Mouse (Mus musculus) midbrain, embryonic 12.5 days (tissue): ENCODE measurements around the gene Cntfr. TPM values are rescaled to one million over a fixed set of nuclear protein-coding genes. Genes with fewer than 3 reads are reported as not detected.

Experiments
- ATAC-seq: fragments of 200-750 bp; cut with Nextera tagmentation; 2 replicates; pipeline ENCODE4 v1.8.0; 2017; ENCODE audit warnings: low read depth, moderate TSS enrichment, moderate library complexity; ENCODE audit not compliant: low FRiP score
- H3K27ac ChIP-seq: fragments of 300-500 bp; sonication (generic); replicated peaks from 2 replicates; pipeline ENCODE4 v1.5.1; 2016; ENCODE audit warnings: mild to moderate bottlenecking
- H3K27me3 ChIP-seq: fragments of 300-500 bp; sonication (generic); 2 replicates; pipeline ENCODE4 v1.6.1; 2016; ENCODE audit warnings: mild to moderate bottlenecking
- H3K36me3 ChIP-seq: fragments of 300-500 bp; sonication (generic); 2 replicates; pipeline ENCODE4 v1.6.1; 2016
- H3K4me1 ChIP-seq: fragments of 300-500 bp; sonication (generic); 2 replicates; pipeline ENCODE4 v1.6.1; 2016
- H3K4me2 ChIP-seq: fragments of 300-500 bp; sonication (generic); replicated peaks from 2 replicates; pipeline ENCODE4 v1.6.1; 2016; ENCODE audit warnings: mild to moderate bottlenecking, moderate library complexity
- H3K4me3 ChIP-seq: fragments of 300-500 bp; sonication (generic); 2 replicates; pipeline ENCODE4 v1.5.1; 2016; ENCODE audit warnings: mild to moderate bottlenecking
- H3K9ac ChIP-seq: fragments of 300-500 bp; sonication (generic); replicated peaks from 2 replicates; pipeline ENCODE4 v1.6.1; 2016; ENCODE audit warnings: mild to moderate bottlenecking, moderate library complexity
- H3K9me3 ChIP-seq: fragments of 300-500 bp; sonication (generic); 2 replicates; pipeline ENCODE4 v1.6.1; 2016; ENCODE audit warnings: mild to moderate bottlenecking
- WGBS: fragments of 180-500 bp; shearing (Covaris S2); methylation state at CpG from one replicate; pipeline ENCODE4 v1.1.7; 2016; 5-methylcytosine and 5-hydroxymethylcytosine counted together
- polyA plus RNA-seq: library from polyadenylated mRNA; unstranded; fragments of >200 nt; fragmentation: Nextera tagmentation; extraction: Ambion mirVana; gene quantifications from 2 replicates; pipeline ENCODE4 v1.2.1, GENCODE M21; 2016

The Cntfr gene
- polyA plus RNA-seq, 1 experiment from 2014 or later = 43.5 TPM

DNA sequence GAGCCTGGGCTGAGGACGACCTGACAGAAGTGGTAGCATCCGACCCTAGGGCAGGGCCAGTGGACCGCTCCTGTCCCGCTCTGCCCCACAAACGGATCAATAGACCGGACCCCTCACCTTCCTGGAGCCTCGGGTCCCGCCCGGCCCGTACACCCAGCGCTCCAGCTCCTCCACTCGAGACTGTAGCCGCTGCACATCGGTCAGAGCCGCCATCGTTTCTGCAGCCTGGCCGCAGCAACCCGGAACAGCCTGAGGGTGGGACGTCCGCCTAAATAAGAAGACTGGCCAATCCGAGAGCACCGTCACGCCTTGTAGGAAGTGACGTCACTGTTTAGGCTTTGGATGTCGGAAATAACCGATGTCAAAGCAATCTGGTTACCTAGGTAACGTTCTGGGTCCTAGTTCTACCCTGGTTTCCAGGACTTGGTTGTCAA lies 26.0 kb upstream of the Cntfr start, which contains the start of gene Dctn3:
Gene Dctn3, minus strand, starts transcription at position 253 of the 434 bp plus-strand sequence.
- Histone ChIP-seq H3K4me3 (peak within 1 kb of the TSS; percentile 84), H3K9ac (peak within 1 kb of the TSS; percentile 84), H3K27me3 (peaks cover 43% of the 10 kb centered on the region), H3K9me3 (no peaks in the 10 kb centered on the region), H3K4me2 (peak within 1 kb of the TSS; percentile 92), H3K4me1 (peaks cover 39% of the 10 kb centered on the region), H3K36me3 (peaks cover 28% of the 10 kb centered on the region), H3K27ac (no peak within 1 kb of the TSS)
- WGBS = under 1% methylated on average over 27 of the region's 27 CpGs
- ATAC-seq = peak; percentile 94

- Histone ChIP-seq H3K27me3 (no peaks in the 10 kb centered on the region), H3K9ac (no peak overlapping the region), H3K9me3 (no peaks in the 10 kb centered on the region), H3K4me1 (peaks cover 28% of the 10 kb centered on the region), H3K4me3 (no peak overlapping the region), H3K36me3 (peaks cover 53% of the 10 kb centered on the region), H3K27ac (peak overlapping the region; percentile 35; the same call in 1 of the 2 replicates), H3K4me2 (no peak overlapping the region)
- ATAC-seq = no peak
- WGBS = 71% methylated on average over 6 of the region's 6 CpGs
These were observed 19.9 kb upstream of the Cntfr start for GRCm38 (mm10) chr4:41716834-41717233.

- Histone ChIP-seq H3K27me3 (no peaks in the 10 kb centered on the region), H3K27ac (no peak overlapping the region), H3K9me3 (no peaks in the 10 kb centered on the region), H3K36me3 (peaks cover 56% of the 10 kb centered on the region), H3K9ac (no peak overlapping the region), H3K4me1 (peaks cover 34% of the 10 kb centered on the region), H3K4me3 (no peak overlapping the region), H3K4me2 (no peak overlapping the region)
- WGBS = 80% methylated on average over 5 of the region's 5 CpGs
- ATAC-seq = no peak
These were observed 18.7 kb upstream of the Cntfr start for GRCm38 (mm10) chr4:41715596-41715995.

- ATAC-seq = no peak
- H3K27me3 ChIP-seq = no peaks in the 10 kb centered on the region
- H3K9ac ChIP-seq = no peak overlapping the region
- peaks cover 34% of the 10 kb centered on the region for H3K4me1 ChIP-seq
- no peak overlapping the region for H3K27ac ChIP-seq
- no peaks in the 10 kb centered on the region for H3K9me3 ChIP-seq
- no peak overlapping the region for H3K4me3 ChIP-seq
- H3K36me3 ChIP-seq = peaks cover 51% of the 10 kb centered on the region
- H3K4me2 ChIP-seq = no peak overlapping the region
- WGBS = 78% methylated on average over 8 of the region's 8 CpGs
These were observed 18.2 kb upstream of the Cntfr start for GRCm38 (mm10) chr4:41715082-41715481.

GRCm38 (mm10) chr4:41714276-41714675 lies 17.4 kb upstream of the Cntfr start:
- Histone ChIP-seq H3K36me3 (peaks cover 43% of the 10 kb centered on the region), H3K4me1 (peaks cover 34% of the 10 kb centered on the region), H3K9me3 (no peaks in the 10 kb centered on the region), H3K9ac (no peak overlapping the region), H3K4me2 (peak overlapping the region; percentile 91), H3K27me3 (no peaks in the 10 kb centered on the region), H3K4me3 (no peak overlapping the region), H3K27ac (no peak overlapping the region)
- WGBS = 16% methylated on average over 8 of the region's 8 CpGs
- no peak for ATAC-seq

DNA sequence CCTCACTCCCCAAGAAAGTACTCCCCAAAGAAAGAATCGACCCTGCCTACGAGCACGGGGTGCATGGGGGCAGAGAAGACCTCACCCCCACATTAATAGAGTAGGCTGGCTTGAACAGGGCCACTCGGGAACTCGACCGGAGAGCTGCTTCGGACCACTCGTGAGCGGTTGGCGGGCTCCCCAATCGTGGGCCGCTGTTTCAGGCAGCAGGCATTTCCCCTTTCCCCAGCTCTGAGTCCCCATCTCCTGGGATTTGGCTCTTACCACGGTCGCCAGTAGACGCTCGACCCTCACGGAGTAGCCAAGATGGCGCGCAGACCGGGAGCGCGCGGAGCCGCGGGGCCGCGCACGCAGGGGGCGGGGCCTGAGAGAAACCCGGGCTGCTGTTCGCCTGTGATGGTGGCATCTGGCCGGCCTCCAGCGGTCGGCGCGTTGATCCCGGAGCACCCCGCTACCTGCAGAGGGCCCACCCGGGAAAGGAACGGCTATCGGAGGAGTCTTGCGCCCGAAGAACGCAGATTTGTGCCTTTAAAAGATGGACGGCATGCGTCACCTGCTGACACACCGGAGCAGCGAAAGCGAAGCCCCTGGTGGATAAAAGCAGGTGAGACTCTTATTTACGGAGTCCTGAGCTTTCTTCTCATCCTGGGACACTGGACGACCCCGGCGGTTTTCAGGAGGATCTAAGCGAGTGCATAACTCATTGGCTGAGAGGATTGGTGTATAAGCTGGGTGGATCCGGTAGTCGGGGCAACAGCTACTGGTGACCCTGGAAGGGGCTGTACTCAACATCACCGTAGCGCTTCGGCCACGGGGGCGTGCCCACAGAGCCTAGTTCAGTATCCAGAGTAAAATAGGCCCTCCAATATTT lies 16.5 kb upstream of the Cntfr start, which contains the start of gene Rpp25l:
Gene Rpp25l, minus strand, starts transcription at position 338 of the 871 bp plus-strand sequence.
- peaks cover 35% of the 10 kb centered on the region for H3K36me3 ChIP-seq
- peak within 1 kb of the TSS; percentile 91 for H3K4me2 ChIP-seq
- ATAC-seq = peak; percentile 57

DNA sequence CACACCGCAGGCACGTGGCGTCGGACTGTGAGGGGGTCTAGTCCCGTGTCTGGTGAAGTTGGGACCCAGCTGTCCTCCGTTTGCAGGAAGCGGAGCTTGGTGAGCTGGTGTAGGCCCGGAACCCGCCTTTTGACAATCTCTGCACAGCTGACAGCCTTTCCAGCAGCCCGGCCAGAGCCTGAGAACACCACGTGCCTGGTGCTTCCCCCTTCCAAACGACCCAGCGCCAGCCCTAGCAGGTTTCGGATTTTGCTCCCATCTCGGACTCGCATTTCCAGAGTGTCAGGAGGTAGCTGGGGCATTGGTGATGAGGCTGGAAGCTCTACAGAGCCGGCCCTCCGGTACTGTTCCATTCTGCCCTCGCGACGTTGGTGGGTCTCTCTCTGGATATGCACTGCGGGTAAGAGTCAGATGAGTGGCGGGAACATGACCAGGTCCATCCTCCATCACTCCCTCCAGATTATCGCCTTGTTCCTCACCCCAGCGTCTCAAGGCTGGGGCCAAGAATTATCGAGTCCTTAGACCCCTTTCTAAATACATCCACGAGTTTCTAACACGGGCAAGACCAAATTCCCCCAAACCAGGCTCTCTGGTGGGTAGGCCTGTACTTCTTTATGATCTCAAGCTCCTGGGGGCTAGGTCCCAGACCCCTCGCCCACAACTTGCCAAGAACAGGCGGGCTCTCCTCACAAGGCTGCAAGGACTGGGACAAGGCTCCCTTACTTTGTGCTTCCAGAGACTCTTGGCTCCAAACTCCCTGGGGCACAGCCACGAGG lies 15.7 kb upstream of the Cntfr start:
- Histone ChIP-seq H3K36me3 (peaks cover 26% of the 10 kb centered on the region), H3K27me3 (no peaks in the 10 kb centered on the region), H3K9ac (peak overlapping the region; percentile 83), H3K9me3 (no peaks in the 10 kb centered on the region), H3K4me1 (peaks cover 41% of the 10 kb centered on the region), H3K27ac (peak overlapping the region; percentile 57; the same call in 1 of the 2 replicates), H3K4me2 (peak overlapping the region; percentile 91), H3K4me3 (peak overlapping the region; percentile 72)
- no peak for ATAC-seq
- WGBS = 49% methylated on average over 31 of the region's 31 CpGs

More for the DNA sequence above, 16.5 kb upstream of the Cntfr start, which contains the start of gene Rpp25l:
- H3K9me3 ChIP-seq = no peaks in the 10 kb centered on the region
- peak within 1 kb of the TSS; percentile 83 for H3K9ac ChIP-seq
- H3K4me3 ChIP-seq = peak within 1 kb of the TSS; percentile 72
- WGBS = under 1% methylated on average over 61 of the region's 61 CpGs
- peak within 1 kb of the TSS; percentile 57 for H3K27ac ChIP-seq
- peaks cover 34% of the 10 kb centered on the region for H3K4me1 ChIP-seq
- H3K27me3 ChIP-seq = no peaks in the 10 kb centered on the region

- no peak for ATAC-seq
- Histone ChIP-seq H3K4me3 (peak overlapping the region; percentile 72), H3K9ac (peak overlapping the region; percentile 83; the same call in 1 of the 2 replicates), H3K36me3 (peaks cover 19% of the 10 kb centered on the region), H3K4me2 (peak overlapping the region; percentile 91), H3K9me3 (no peaks in the 10 kb centered on the region), H3K4me1 (peaks cover 49% of the 10 kb centered on the region), H3K27me3 (no peaks in the 10 kb centered on the region), H3K27ac (no peak overlapping the region)
- WGBS = 76% methylated on average over 16 of the region's 16 CpGs
These were observed 15.0 kb upstream of the Cntfr start for GRCm38 (mm10) chr4:41711705-41712375.

GRCm38 (mm10) chr4:41710229-41710628 lies 13.3 kb upstream of the Cntfr start:
- H3K36me3 ChIP-seq = peaks cover 8% of the 10 kb centered on the region
- ATAC-seq = no peak
- H3K4me3 ChIP-seq = no peak overlapping the region
- WGBS = 68% methylated on average over 4 of the region's 4 CpGs
- H3K27ac ChIP-seq = no peak overlapping the region
- H3K4me2 ChIP-seq = no peak overlapping the region
- no peaks in the 10 kb centered on the region for H3K9me3 ChIP-seq
- H3K27me3 ChIP-seq = peaks cover 8% of the 10 kb centered on the region
- no peak overlapping the region for H3K9ac ChIP-seq
- peaks cover 57% of the 10 kb centered on the region for H3K4me1 ChIP-seq

DNA sequence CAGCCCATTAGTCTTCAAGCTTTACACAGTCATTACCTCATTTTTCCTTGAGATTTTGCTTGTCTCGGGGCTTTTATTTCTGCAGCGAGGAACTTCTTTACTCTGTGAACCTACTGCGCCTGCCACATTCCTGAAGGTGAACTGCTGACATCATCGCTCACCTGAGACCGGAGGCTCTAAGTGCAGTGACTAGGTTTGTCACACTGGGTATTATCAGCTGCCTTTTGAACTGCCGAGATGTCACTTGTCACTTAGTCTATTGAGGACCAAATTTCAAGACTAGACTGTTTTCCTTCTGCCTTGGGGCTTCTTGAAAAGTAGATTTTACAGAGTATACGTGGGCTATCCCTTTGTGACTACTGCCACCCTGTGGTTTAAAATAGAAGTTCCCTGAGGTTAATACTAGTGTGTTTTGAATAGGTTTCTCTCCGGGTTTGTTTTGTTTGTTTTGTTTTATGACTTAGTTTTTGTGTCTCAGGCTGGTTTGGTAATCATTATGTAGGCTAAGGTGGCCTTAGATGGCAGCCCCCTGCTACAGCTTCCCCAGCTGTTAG lies 11.4 kb upstream of the Cntfr start:
- Histone ChIP-seq H3K36me3 (peaks cover 5% of the 10 kb centered on the region), H3K9me3 (no peaks in the 10 kb centered on the region), H3K4me2 (no peak overlapping the region), H3K4me1 (peaks cover 53% of the 10 kb centered on the region), H3K9ac (no peak overlapping the region), H3K27me3 (peaks cover 20% of the 10 kb centered on the region), H3K27ac (no peak overlapping the region), H3K4me3 (no peak overlapping the region)
- no peak for ATAC-seq
- WGBS = 44% methylated on average over 8 of the region's 8 CpGs

DNA sequence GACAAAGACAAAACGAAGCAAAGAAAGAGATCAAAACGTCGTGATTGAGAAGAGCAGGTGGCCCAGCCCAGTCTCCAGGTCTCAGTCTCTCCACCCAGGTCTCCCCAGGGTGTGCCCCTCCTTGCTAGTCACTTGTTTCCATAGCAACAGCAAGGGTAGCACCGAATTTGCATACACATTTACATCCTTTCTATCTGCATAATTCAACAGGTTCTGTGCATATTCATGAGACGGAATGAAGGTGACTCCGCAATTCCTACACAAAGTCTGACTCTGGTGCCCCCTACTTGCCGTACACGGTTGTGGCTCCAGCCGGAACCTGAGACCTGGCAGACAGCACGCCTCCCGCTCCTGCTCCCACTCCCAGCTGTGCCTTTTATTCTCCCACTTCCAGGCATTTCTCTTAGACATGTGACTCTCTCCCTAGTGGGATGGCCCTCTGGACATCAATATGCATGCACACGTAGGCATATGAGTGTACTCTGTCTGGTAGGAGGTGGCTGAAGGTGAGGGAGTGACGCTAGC lies 10.2 kb upstream of the Cntfr start:
- Histone ChIP-seq H3K4me2 (peak overlapping the region; percentile 40), H3K4me1 (peaks cover 45% of the 10 kb centered on the region), H3K36me3 (peaks cover 5% of the 10 kb centered on the region), H3K9me3 (no peaks in the 10 kb centered on the region), H3K27ac (peak overlapping the region; percentile 54), H3K27me3 (peaks cover 23% of the 10 kb centered on the region), H3K9ac (no peak overlapping the region), H3K4me3 (no peak overlapping the region)
- ATAC-seq = peak; percentile 79
- 3% methylated on average over 13 of the region's 13 CpGs for WGBS
